Mouse (Mus musculus) testis, adult 2 months (tissue): ENCODE results near the gene Agpat4. TPM values are rescaled to one million over a fixed set of nuclear protein-coding genes. Genes with fewer than 3 reads are reported as not detected.
A peak's percentile ranks its signal among the peaks of the same experiment; 100 is the strongest.
"Not testable (repeated sequence)": the region's sequence is repeated elsewhere in the genome, so short reads cannot be mapped to it uniquely, and the experiment has no call there.

ENCODE experiments used
- H3K27ac ChIP-seq: fragments of 200-500 bp; 2 replicates; pipeline ENCODE4 v1.5.1; 2012; ENCODE audit warnings: low read depth, low read length; ENCODE audit not compliant: control insufficient read depth, insufficient read depth
- H3K27me3 ChIP-seq: fragments of 200-500 bp; 2 replicates; pipeline ENCODE4 v1.6.1; 2012; ENCODE audit warnings: mild to moderate bottlenecking, low read length, moderate library complexity; ENCODE audit not compliant: control insufficient read depth, insufficient read depth
- H3K36me3 ChIP-seq: fragments of 200-500 bp; 2 replicates; pipeline ENCODE4 v1.6.1; 2012; ENCODE audit warnings: mild to moderate bottlenecking, low read length; ENCODE audit not compliant: control insufficient read depth, insufficient read depth
- H3K4me1 ChIP-seq: fragments of 200-500 bp; 2 replicates; pipeline ENCODE4 v1.6.1; 2012; ENCODE audit warnings: low read length; ENCODE audit not compliant: control insufficient read depth, insufficient read depth
- H3K4me3 ChIP-seq: fragments of 200-500 bp; 2 replicates; pipeline ENCODE4 v1.5.1; 2012; ENCODE audit warnings: low read depth, mild to moderate bottlenecking, low read length, moderate library complexity, mixed read lengths; ENCODE audit not compliant: control insufficient read depth
- CTCF ChIP-seq: fragments of 200-500 bp; IDR thresholded peaks from 2 replicates; pipeline ENCODE4 v1.5.1; 2012; ENCODE audit warnings: low read depth, mild to moderate bottlenecking, inconsistent platforms, low read length, moderate library complexity; ENCODE audit not compliant: control insufficient read depth, insufficient read depth, insufficient replicate concordance
- POLR2A ChIP-seq: fragments of 200-500 bp; IDR thresholded peaks from 2 replicates; pipeline ENCODE4 v1.6.1; 2012; ENCODE audit warnings: low read depth, mild to moderate bottlenecking, inconsistent platforms, low read length, moderate library complexity; ENCODE audit not compliant: control insufficient read depth
- polyA plus RNA-seq: library from polyadenylated mRNA; depleted of rRNA; stranded (reverse); fragments of >200 nt; gene quantifications from 2 replicates; pipeline ENCODE4 v1.2.3, GENCODE M21; 2012

The Agpat4 gene
- polyA plus RNA-seq, 1 experiment: 18.4 TPM

- H3K36me3 ChIP-seq: no peaks in the 10 kb centered on the region
- no peak overlapping the region for H3K27ac ChIP-seq
- no peaks in the 10 kb centered on the region for H3K4me1 ChIP-seq
- no peak overlapping the region for H3K4me3 ChIP-seq
- no peaks in the 10 kb centered on the region for H3K27me3 ChIP-seq
- no peak for TF ChIP-seq CTCF
- TF ChIP-seq POLR2A: no peak
Measured at GRCm38 (mm10) chr17:12213430-12213829, 94.9 kb downstream of the Agpat4 start.

- TF ChIP-seq CTCF: no peak
- TF ChIP-seq POLR2A: no peak
- Histone ChIP-seq H3K4me1 (peaks cover 2% of the 10 kb centered on the region; the same call in 1 of the 2 replicates), H3K4me3 (no peak overlapping the region), H3K27me3 (no peaks in the 10 kb centered on the region), H3K36me3 (no peaks in the 10 kb centered on the region), H3K27ac (no peak overlapping the region)
Measured at GRCm38 (mm10) chr17:12216224-12216623, 97.7 kb downstream of the Agpat4 start.

- no peak overlapping the region for H3K27ac ChIP-seq
- TF ChIP-seq POLR2A (no peak), CTCF (no peak)
- H3K4me1 ChIP-seq: peaks cover 6% of the 10 kb centered on the region
- no peaks in the 10 kb centered on the region for H3K36me3 ChIP-seq
- no peaks in the 10 kb centered on the region for H3K27me3 ChIP-seq
- no peak overlapping the region for H3K4me3 ChIP-seq
Measured at GRCm38 (mm10) chr17:12221926-12222325, 103.4 kb downstream of the Agpat4 start.

GRCm38 (mm10) chr17:12223682-12224081, 105.2 kb downstream of the Agpat4 start:
- Histone ChIP-seq H3K4me1 (peaks cover 6% of the 10 kb centered on the region), H3K27me3 (no peaks in the 10 kb centered on the region), H3K4me3 (no peak overlapping the region), H3K27ac (no peak overlapping the region), H3K36me3 (no peaks in the 10 kb centered on the region)
- no peak for TF ChIP-seq POLR2A
- no peak for TF ChIP-seq CTCF

- Histone ChIP-seq H3K36me3 (no peaks in the 10 kb centered on the region), H3K4me1 (peaks cover 6% of the 10 kb centered on the region), H3K27me3 (no peaks in the 10 kb centered on the region), H3K4me3 (no peak overlapping the region), H3K27ac (no peak overlapping the region)
- TF ChIP-seq POLR2A (no peak), CTCF (no peak)
Measured at GRCm38 (mm10) chr17:12224145-12224544, 105.6 kb downstream of the Agpat4 start.

GRCm38 (mm10) chr17:12224551-12224950, 106.0 kb downstream of the Agpat4 start:
- H3K27me3 ChIP-seq, H3K36me3 ChIP-seq, H3K27ac ChIP-seq, H3K4me3 ChIP-seq, H3K4me1 ChIP-seq: not testable (repeated sequence)

- Histone ChIP-seq H3K36me3 (no peaks in the 10 kb centered on the region), H3K27ac (no peak overlapping the region), H3K4me1 (peaks cover 5% of the 10 kb centered on the region), H3K27me3 (no peaks in the 10 kb centered on the region), H3K4me3 (no peak overlapping the region)
- TF ChIP-seq CTCF (no peak), POLR2A (no peak)
Measured at GRCm38 (mm10) chr17:12225227-12225626, 106.7 kb downstream of the Agpat4 start.

- Histone ChIP-seq H3K27me3 (no peaks in the 10 kb centered on the region), H3K27ac (no peak overlapping the region), H3K4me3 (no peak overlapping the region), H3K36me3 (no peaks in the 10 kb centered on the region), H3K4me1 (peaks cover 5% of the 10 kb centered on the region)
- TF ChIP-seq CTCF (peak; percentile 7; the same call in 1 of the 2 replicates), POLR2A (no peak)
Measured at GRCm38 (mm10) chr17:12226551-12226950, 108.0 kb downstream of the Agpat4 start.
